Mouse (Mus musculus) midbrain, embryonic 10.5 days (tissue): ENCODE measurements around the gene Gm5916. TPM values are rescaled to one million over a fixed set of nuclear protein-coding genes. Genes with fewer than 3 reads are reported as not detected.

Experiments used
- DNase-seq: peaks from one replicate; pipeline ENCODE4 v3.0.0-alpha.2; 2017; ENCODE audit warnings: low spot score
- H3K27ac ChIP-seq: fragments of 300-500 bp; sonication (generic); replicated peaks from 2 replicates; pipeline ENCODE4 v1.5.1; 2016; ENCODE audit warnings: mild to moderate bottlenecking
- H3K27me3 ChIP-seq: fragments of 300-500 bp; sonication (generic); 2 replicates; pipeline ENCODE4 v1.6.1; 2016; ENCODE audit warnings: low read depth, mild to moderate bottlenecking; ENCODE audit not compliant: poor library complexity, severe bottlenecking
- H3K36me3 ChIP-seq: fragments of 300-500 bp; sonication (generic); 2 replicates; pipeline ENCODE4 v1.6.1; 2016; ENCODE audit warnings: mild to moderate bottlenecking, moderate library complexity
- H3K4me1 ChIP-seq: fragments of 300-500 bp; sonication (generic); 2 replicates; pipeline ENCODE4 v1.6.1; 2016
- H3K4me3 ChIP-seq: fragments of 300-500 bp; sonication (generic); 2 replicates; pipeline ENCODE4 v1.5.1; 2016; ENCODE audit warnings: mild to moderate bottlenecking, moderate library complexity
- H3K9me3 ChIP-seq: fragments of 300-500 bp; sonication (generic); replicated peaks from 2 replicates; pipeline ENCODE4 v1.6.1; 2016; ENCODE audit warnings: mild to moderate bottlenecking
- WGBS: fragments of 180-500 bp; shearing (Covaris S2); methylation state at CpG from one replicate; pipeline ENCODE4 v1.1.7; 2016; 5-methylcytosine and 5-hydroxymethylcytosine counted together
- polyA plus RNA-seq: library from polyadenylated mRNA; unstranded; fragments of >200 nt; fragmentation: Nextera tagmentation; extraction: Ambion mirVana; gene quantifications from 2 replicates; pipeline ENCODE4 v1.2.1, GENCODE M21; 2016

Gene Gm5916
- not detected in 2 replicates for polyA plus RNA-seq

DNA sequence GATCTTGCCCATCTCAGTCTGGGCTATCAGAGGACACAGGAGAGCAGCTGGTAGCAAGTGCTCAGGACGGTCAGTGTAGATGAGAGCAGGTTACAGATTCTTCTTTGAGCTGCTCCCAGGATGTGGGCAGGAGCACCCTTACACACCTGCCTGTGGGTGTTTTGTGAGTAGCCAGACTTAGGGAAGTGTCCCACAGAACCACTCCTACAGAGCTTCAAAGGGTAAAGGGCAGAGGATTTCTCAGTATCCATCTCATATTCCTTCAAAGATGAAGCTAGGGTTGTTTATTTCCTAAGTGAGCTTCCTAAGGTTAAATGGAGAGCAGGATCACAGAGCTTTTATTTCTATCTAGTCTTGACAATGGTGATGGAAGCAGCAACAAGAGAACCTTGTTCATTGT lies at the start of gene Gm5916:
TSS of gene Gm5916 (minus strand) at position 101 of the 400 bp plus-strand sequence.
- Histone ChIP-seq H3K36me3 (no peaks in the 10 kb centered on the region), H3K4me1 (no peaks in the 10 kb centered on the region), H3K9me3 (peaks cover 37% of the 10 kb centered on the region), H3K27me3 (no peaks in the 10 kb centered on the region), H3K27ac (no peak within 1 kb of the TSS), H3K4me3 (no peak within 1 kb of the TSS)
- WGBS: 80% methylated on average over 1 of the region's 1 CpGs
- DNase-seq: no peak

Other genes with a start within 250 kb of the Gm5916 start
- not detected in 2 replicates for gene 9230113P08Rik, start 220.4 kb downstream of the Gm5916 start, polyA plus RNA-seq